Mouse (Mus musculus) stomach, embryonic 16.5 days (tissue): ENCODE data around the gene Slc16a9. TPM values are rescaled to one million over a fixed set of nuclear protein-coding genes. Genes with fewer than 3 reads are reported as not detected.

Experiments used
- ATAC-seq: fragments of 200-750 bp; cut with Nextera tagmentation; 2 replicates; pipeline ENCODE4 v1.8.0; 2017; ENCODE audit warnings: moderate number of reproducible peaks, moderate TSS enrichment; ENCODE audit not compliant: insufficient read depth, low FRiP score
- H3K27ac ChIP-seq: fragments of 300-500 bp; sonication (generic); 2 replicates; pipeline ENCODE4 v1.5.1; 2014; ENCODE audit warnings: low read length
- H3K27me3 ChIP-seq: fragments of 300-500 bp; sonication (generic); 2 replicates; pipeline ENCODE4 v1.6.1; 2014; ENCODE audit warnings: low read length, control low read depth, mixed read lengths; ENCODE audit not compliant: control insufficient read depth, insufficient read depth
- H3K36me3 ChIP-seq: fragments of 300-500 bp; sonication (generic); 2 replicates; pipeline ENCODE4 v1.6.1; 2014; ENCODE audit warnings: low read length; ENCODE audit not compliant: control insufficient read depth, insufficient read depth
- H3K4me1 ChIP-seq: fragments of 300-500 bp; sonication (generic); 2 replicates; pipeline ENCODE4 v1.6.1; 2014; ENCODE audit warnings: low read length, control low read depth, mixed read lengths; ENCODE audit not compliant: control insufficient read depth, insufficient read depth
- H3K4me2 ChIP-seq: fragments of 300-500 bp; sonication (generic); 2 replicates; pipeline ENCODE4 v1.6.1; 2014; ENCODE audit warnings: low read depth, low read length, mixed read lengths
- H3K4me3 ChIP-seq: fragments of 300-500 bp; sonication (generic); replicated peaks from 2 replicates; pipeline ENCODE4 v1.5.1; 2014; ENCODE audit warnings: mild to moderate bottlenecking, low read length
- H3K9ac ChIP-seq: fragments of 300-500 bp; sonication (generic); 2 replicates; pipeline ENCODE4 v1.6.1; 2014; ENCODE audit warnings: low read length
- H3K9me3 ChIP-seq: fragments of 300-500 bp; sonication (generic); replicated peaks from 2 replicates; pipeline ENCODE4 v1.6.1; 2016; ENCODE audit warnings: low read length, control low read depth; ENCODE audit not compliant: control insufficient read depth
- WGBS: fragments of 180-500 bp; shearing (Covaris S2); extraction: QIAGEN DNeasy Blood & Tissue Kit; methylation state at CpG from one replicate; pipeline ENCODE4 v1.1.7; 2014; 5-methylcytosine and 5-hydroxymethylcytosine counted together
- polyA plus RNA-seq: library from polyadenylated mRNA; unstranded; fragments of >200 nt; fragmentation: Nextera tagmentation; extraction: Ambion mirVana; gene quantifications from 2 replicates; pipeline ENCODE4 v1.2.1, GENCODE M21; 2015

The Slc16a9 gene
- polyA plus RNA-seq = 0.87 and 1.4 TPM in 2 replicates

- Histone ChIP-seq H3K9me3 (no peaks in the 10 kb centered on the region), H3K36me3 (no peaks in the 10 kb centered on the region), H3K4me1 (no peaks in the 10 kb centered on the region), H3K9ac (peak within 1 kb of the TSS; percentile 78), H3K4me2 (peak within 1 kb of the TSS; percentile 80), H3K27ac (no peak within 1 kb of the TSS; the same call in 1 of the 2 replicates), H3K4me3 (peak within 1 kb of the TSS; percentile 74), H3K27me3 (0 out of 2 replicates have a peak, but pooled peaks cover 10% of the 10 kb centered on the region)
- WGBS = under 1% methylated on average over 54 of the region's 54 CpGs
- ATAC-seq = peak; percentile 90
Observed at GRCm38 (mm10) chr10:70244921-70245558, at the start of gene Slc16a9. Slc16a9 (plus strand) TSS chr10:70245100.

DNA sequence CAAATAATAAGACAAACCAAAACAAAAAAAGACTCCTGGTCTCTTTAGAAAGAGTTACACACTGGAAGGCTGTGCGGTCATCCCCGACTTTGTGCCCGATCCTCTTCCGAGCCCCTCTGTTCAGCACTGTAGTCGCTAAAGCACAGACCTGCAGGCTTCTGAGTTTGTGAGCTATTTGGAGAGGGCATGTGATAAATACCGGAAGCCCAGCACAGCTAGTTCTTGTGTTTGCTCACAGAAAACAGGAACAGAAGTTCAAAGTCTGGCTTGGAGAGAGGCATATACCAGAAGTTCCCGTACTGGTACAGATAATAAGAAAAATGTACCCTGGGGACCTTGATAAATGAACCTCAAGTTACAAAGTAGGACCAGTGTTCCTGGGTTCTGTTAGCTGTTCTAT is 49.6 kb upstream of the Slc16a9 start:
- H3K27ac ChIP-seq = peak overlapping the region; percentile 47
- no peak overlapping the region for H3K4me2 ChIP-seq
- H3K27me3 ChIP-seq = no peaks in the 10 kb centered on the region
- H3K9ac ChIP-seq = no peak overlapping the region
- peaks cover 8% of the 10 kb centered on the region; the same call in 1 of the 2 replicates for H3K4me1 ChIP-seq
- no peaks in the 10 kb centered on the region for H3K9me3 ChIP-seq
- WGBS = 71% methylated on average over 7 of the region's 7 CpGs
- no peak overlapping the region for H3K4me3 ChIP-seq
- peaks cover 8% of the 10 kb centered on the region; the same call in 1 of the 2 replicates for H3K36me3 ChIP-seq
- ATAC-seq = no peak; the same call in 1 of the 2 replicates

GRCm38 (mm10) chr10:70195786-70196185 is 49.1 kb upstream of the Slc16a9 start:
- no peak overlapping the region for H3K4me2 ChIP-seq
- H3K36me3 ChIP-seq = peaks cover 8% of the 10 kb centered on the region; the same call in 1 of the 2 replicates
- no peak overlapping the region for H3K9ac ChIP-seq
- no peaks in the 10 kb centered on the region for H3K27me3 ChIP-seq
- H3K4me1 ChIP-seq = peaks cover 8% of the 10 kb centered on the region; the same call in 1 of the 2 replicates
- peak; percentile 74; the same call in 1 of the 2 replicates for ATAC-seq
- no peak overlapping the region for H3K4me3 ChIP-seq
- peak overlapping the region; percentile 47 for H3K27ac ChIP-seq
- WGBS = 38% methylated on average over 7 of the region's 7 CpGs
- no peaks in the 10 kb centered on the region for H3K9me3 ChIP-seq

DNA sequence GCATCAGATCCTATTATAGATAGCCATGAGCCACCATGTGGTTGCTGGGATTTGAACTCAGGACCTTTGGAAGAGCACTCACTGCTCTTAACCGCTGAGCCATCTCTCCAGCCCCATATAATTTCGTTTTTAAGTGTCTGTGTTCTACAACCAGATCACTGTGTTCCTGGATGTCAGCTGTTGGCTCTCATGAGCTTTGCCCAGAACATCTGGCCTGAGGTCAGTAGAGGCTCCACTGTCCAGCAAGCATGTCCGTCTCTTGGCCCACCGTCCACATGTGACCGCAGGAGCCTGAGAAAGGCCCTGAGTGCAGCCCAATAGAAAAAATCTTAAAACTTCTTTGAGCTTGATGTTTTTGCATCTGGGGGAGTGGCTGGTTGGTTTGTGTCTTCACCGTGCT is 48.2 kb upstream of the Slc16a9 start:
- Histone ChIP-seq H3K9me3 (no peaks in the 10 kb centered on the region), H3K4me2 (no peak overlapping the region), H3K27ac (no peak overlapping the region), H3K4me3 (no peak overlapping the region), H3K4me1 (peaks cover 8% of the 10 kb centered on the region; the same call in 1 of the 2 replicates), H3K27me3 (no peaks in the 10 kb centered on the region), H3K9ac (no peak overlapping the region), H3K36me3 (peaks cover 8% of the 10 kb centered on the region; the same call in 1 of the 2 replicates)
- WGBS = 81% methylated on average over 6 of the region's 6 CpGs
- ATAC-seq = no peak

GRCm38 (mm10) chr10:70197601-70198000 is 47.3 kb upstream of the Slc16a9 start:
- no peaks in the 10 kb centered on the region for H3K9me3 ChIP-seq
- H3K36me3 ChIP-seq = peaks cover 8% of the 10 kb centered on the region; the same call in 1 of the 2 replicates
- H3K9ac ChIP-seq = no peak overlapping the region
- no peak overlapping the region for H3K4me3 ChIP-seq
- no peak overlapping the region for H3K27ac ChIP-seq
- ATAC-seq = no peak
- H3K4me1 ChIP-seq = peaks cover 8% of the 10 kb centered on the region; the same call in 1 of the 2 replicates
- H3K4me2 ChIP-seq = no peak overlapping the region
- no peaks in the 10 kb centered on the region for H3K27me3 ChIP-seq
- WGBS = 59% methylated on average over 2 of the region's 2 CpGs

DNA sequence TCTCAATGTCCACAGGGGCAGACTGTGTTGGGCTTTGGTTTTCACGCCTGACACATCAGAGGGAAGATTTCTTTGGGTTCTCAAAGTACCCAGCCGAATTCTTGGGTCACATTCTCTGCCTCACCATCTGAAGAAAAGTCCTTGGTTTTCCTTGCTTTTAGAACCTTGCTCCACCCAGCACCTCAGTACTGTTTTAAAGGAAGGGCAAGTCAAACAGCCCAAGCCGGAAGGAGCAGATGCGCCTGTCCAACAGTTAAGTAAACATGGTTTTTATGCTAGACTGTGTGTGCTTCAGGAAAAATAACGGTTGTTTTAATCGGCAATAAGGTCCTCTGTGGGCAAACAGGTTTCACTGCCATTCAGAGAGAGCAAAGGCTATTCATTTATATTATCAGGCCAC is 46.9 kb upstream of the Slc16a9 start:
- ATAC-seq = no peak
- peaks cover 8% of the 10 kb centered on the region; the same call in 1 of the 2 replicates for H3K36me3 ChIP-seq
- H3K4me1 ChIP-seq = peaks cover 8% of the 10 kb centered on the region; the same call in 1 of the 2 replicates
- no peak overlapping the region for H3K9ac ChIP-seq
- no peak overlapping the region for H3K4me3 ChIP-seq
- no peak overlapping the region for H3K27ac ChIP-seq
- H3K9me3 ChIP-seq = no peaks in the 10 kb centered on the region
- no peaks in the 10 kb centered on the region for H3K27me3 ChIP-seq
- 48% methylated on average over 6 of the region's 6 CpGs for WGBS
- no peak overlapping the region for H3K4me2 ChIP-seq

DNA sequence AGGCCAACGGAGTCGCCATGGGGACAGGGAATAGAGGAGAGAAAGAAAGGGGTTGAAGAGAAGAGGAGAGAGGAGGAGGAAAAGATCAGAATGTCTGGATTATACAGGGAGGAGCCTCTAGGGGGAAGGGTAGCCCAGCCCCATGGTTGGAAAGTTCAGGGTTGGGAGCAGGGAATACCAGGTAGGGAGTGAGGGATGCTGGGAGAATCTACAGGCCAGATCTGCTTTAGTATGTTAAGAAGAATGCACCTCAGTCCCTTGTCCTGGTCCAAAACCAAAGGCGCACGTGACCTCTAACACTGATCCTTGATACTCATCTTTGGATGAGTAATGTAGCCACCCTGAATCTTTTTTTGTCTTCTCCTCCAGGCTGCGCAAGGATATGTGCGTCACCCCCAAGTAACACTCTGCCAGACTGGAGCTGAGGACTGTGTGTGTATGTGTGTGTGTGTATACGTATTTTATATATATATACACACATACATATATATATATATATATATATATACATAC is 45.9 kb upstream of the Slc16a9 start:
- Histone ChIP-seq H3K4me3 (no peak overlapping the region), H3K9ac (no peak overlapping the region), H3K9me3 (no peaks in the 10 kb centered on the region), H3K36me3 (no peaks in the 10 kb centered on the region), H3K27ac (no peak overlapping the region), H3K4me2 (no peak overlapping the region), H3K27me3 (no peaks in the 10 kb centered on the region), H3K4me1 (peaks cover 8% of the 10 kb centered on the region; the same call in 1 of the 2 replicates)
- ATAC-seq = 0 out of 2 replicates have a peak, but pooled peaks have one; percentile 8
- WGBS = 87% methylated on average over 7 of the region's 7 CpGs

DNA sequence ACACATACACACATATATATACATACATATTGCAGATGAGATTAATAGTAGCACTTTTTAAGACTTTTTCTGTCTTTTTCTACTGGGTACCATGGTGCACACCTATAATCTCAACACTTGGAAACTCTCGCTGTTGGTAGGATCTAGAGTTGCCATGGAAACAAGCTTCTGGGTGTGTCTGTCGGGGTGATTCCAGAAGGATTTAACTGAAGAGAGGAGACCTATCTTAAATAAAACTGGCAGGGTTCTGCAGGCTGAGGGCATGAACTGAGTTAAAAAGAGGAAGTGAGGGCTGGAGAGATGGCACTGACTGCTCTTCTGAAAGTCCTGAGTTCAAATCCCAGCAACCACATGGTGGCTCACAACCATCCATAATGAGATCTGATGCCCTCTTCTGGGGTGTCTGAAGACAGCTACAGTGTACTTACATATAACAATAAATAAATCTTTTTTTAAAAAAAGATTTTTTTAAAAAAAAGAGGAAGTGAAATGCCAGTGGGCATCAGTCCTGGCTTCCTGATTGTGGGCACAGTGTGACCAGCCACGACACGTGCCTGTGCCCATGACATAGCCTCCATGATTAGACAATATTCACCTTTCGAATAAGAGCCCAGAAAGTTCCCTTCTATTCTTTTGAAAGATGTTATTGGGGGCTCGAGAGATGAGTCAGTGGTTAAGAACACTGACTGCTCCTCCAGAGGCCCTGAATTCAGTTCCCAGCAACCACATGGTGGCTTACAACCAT is 45.3 kb upstream of the Slc16a9 start:
- no peak for ATAC-seq
- H3K36me3 ChIP-seq = no peaks in the 10 kb centered on the region
- H3K27ac ChIP-seq = no peak overlapping the region
- no peak overlapping the region for H3K4me2 ChIP-seq
- 86% methylated on average over 6 of the region's 6 CpGs for WGBS
- H3K4me3 ChIP-seq = no peak overlapping the region
- no peaks in the 10 kb centered on the region for H3K9me3 ChIP-seq
- H3K9ac ChIP-seq = no peak overlapping the region
- H3K27me3 ChIP-seq = no peaks in the 10 kb centered on the region
- H3K4me1 ChIP-seq = peaks cover 8% of the 10 kb centered on the region; the same call in 1 of the 2 replicates
